Mouse (Mus musculus): ENCODE measurements at regions not wholly inside any gene's neighbourhood (a gene's known extent, or its start where the extent isn't known, plus 50 kb on each side); places are given as distances from the start of the nearest gene placed in this dataset.

DNA sequence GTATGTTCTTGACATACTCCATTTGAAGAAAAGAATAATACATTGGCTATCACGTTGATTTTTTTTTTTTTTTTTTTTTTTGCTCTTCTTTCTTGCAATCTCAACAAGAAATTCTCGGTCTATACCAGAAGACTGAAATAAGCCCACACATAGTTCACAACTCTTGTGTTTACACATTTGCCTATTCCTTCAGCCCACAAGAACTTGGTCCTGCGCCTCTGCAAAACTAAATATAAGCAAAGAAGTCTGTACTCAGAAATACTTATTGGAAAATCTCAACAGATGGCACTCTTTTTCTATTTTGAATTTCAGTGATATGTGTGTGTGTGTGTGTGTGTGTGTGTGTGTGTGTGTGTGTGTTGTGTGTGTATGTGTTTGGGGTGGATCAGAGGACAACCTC, 376.4 kb downstream of the Lmo7 start:
- TF ChIP-seq CTCF (IDR thresholded peaks at IDR 0.05; ENCODE audit: extremely low read depth, insufficient read depth, insufficient read length, insufficient replicate concordance) (no peak), POLR2A (IDR thresholded peaks at IDR 0.05; ENCODE audit: low read depth, low read length) (no peak)
